Mouse (Mus musculus) limb, embryonic 15.5 days (tissue): ENCODE data around the gene Rex1bd. TPM values are rescaled to one million over a fixed set of nuclear protein-coding genes. Genes with fewer than 3 reads are reported as not detected.

Source experiments
- ATAC-seq: fragments of 200-750 bp; cut with Nextera tagmentation; 2 replicates; pipeline ENCODE4 v1.8.0; 2017; ENCODE audit warnings: low read depth, moderate TSS enrichment; ENCODE audit not compliant: insufficient number of reproducible peaks, low FRiP score, low TSS enrichment
- H3K27ac ChIP-seq: fragments of 300-500 bp; sonication (generic); 2 replicates; pipeline ENCODE4 v1.5.1; 2015; ENCODE audit warnings: moderate library complexity, mild to moderate bottlenecking, inconsistent platforms
- H3K27me3 ChIP-seq: fragments of 300-500 bp; sonication (generic); 2 replicates; pipeline ENCODE4 v1.6.1; 2015; ENCODE audit warnings: inconsistent platforms
- H3K36me3 ChIP-seq: fragments of 300-500 bp; sonication (generic); 2 replicates; pipeline ENCODE4 v1.6.1; 2015; ENCODE audit warnings: inconsistent platforms
- H3K4me1 ChIP-seq: fragments of 300-500 bp; sonication (generic); 2 replicates; pipeline ENCODE4 v1.6.1; 2015; ENCODE audit warnings: inconsistent platforms
- H3K4me2 ChIP-seq: fragments of 300-500 bp; sonication (generic); 2 replicates; pipeline ENCODE4 v1.6.1; 2015; ENCODE audit warnings: mild to moderate bottlenecking, inconsistent platforms
- H3K4me3 ChIP-seq: fragments of 300-500 bp; sonication (generic); 2 replicates; pipeline ENCODE4 v1.5.1; 2015; ENCODE audit warnings: mild to moderate bottlenecking, inconsistent platforms
- H3K9ac ChIP-seq: fragments of 300-500 bp; sonication (generic); 2 replicates; pipeline ENCODE4 v1.6.1; 2015; ENCODE audit warnings: inconsistent platforms
- H3K9me3 ChIP-seq: fragments of 300-500 bp; sonication (generic); 2 replicates; pipeline ENCODE4 v1.6.1; 2016; ENCODE audit warnings: inconsistent platforms
- WGBS: fragments of 180-500 bp; shearing (Covaris S2); methylation state at CpG from one replicate; pipeline ENCODE4 v1.1.7; 2015; 5-methylcytosine and 5-hydroxymethylcytosine counted together
- polyA plus RNA-seq: library from polyadenylated mRNA; unstranded; fragments of >200 nt; fragmentation: Nextera tagmentation; extraction: Ambion mirVana; gene quantifications from 2 replicates; pipeline ENCODE4 v1.2.1, GENCODE M21; 2015

Rex1bd gene
- polyA plus RNA-seq, 1 experiment from 2014 or later: 136 TPM

DNA sequence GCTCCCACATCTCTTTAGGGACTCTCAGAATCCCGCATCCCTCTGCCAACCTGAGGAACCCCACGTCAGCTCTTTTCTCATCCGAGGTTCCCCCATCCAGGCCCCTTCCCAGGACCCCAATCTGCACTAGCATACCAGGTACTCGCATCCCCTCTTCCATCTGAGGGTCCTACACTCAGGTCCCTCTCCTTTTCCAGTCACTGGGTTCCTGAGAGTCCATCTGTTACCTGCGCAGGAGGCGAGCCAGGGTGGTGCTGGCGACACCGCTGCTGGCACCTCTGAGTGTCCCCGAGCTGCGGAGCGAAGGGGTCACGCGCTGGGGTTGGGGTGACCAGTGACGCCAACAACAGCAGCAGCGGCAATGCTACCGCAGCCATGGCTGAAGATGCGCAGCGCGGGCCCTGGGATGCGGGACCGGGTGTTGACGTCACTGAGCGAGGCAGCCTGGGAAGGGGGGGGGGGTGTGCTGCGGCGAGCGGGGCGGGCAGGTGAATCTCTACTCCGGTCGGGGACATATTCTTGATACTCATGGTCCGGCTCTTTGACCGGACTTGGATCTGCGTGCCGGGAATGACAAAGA, 19.5 kb downstream of the Rex1bd start, which contains the start of gene Tmem59l:
Gene Tmem59l (minus strand): TSS at position 418 of the 580 bp plus-strand sequence.
- WGBS: 8% methylated on average over 33 of the region's 33 CpGs
- peaks cover 78% of the 10 kb centered on the region for H3K27me3 ChIP-seq
- no peak within 1 kb of the TSS for H3K27ac ChIP-seq
- 0 out of 2 replicates have a peak within 1 kb of the TSS, but pooled peaks have one; percentile 10 for H3K9ac ChIP-seq
- ATAC-seq: no peak
- no peaks in the 10 kb centered on the region for H3K36me3 ChIP-seq
- peak within 1 kb of the TSS; percentile 64 for H3K4me2 ChIP-seq
- peaks cover 48% of the 10 kb centered on the region for H3K4me1 ChIP-seq
- peak within 1 kb of the TSS; percentile 30 for H3K4me3 ChIP-seq
- no peaks in the 10 kb centered on the region for H3K9me3 ChIP-seq

DNA sequence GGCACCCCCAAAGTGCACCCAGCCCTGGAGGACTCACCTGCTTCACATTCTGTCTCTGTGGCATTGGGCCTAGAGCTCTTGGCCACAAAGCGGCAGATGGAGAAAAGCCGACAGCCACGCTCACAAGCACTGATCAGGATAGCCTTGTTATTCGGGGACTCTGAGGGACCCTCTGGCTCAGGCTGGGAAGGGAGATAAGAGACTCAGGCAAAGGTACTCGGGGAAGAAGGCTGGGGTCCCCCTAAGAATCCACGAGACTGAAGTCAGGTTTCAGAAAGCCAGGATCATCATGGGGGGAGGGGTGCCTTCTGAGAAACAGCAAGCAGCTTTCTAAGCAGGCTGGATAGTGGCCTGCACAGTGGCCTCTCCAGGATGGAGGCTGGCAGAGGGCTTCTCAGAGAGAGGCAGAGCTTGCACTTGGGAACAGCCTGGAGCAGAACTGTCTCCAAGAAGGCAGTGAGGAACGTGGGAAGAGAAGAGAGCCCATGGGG, 20.3 kb downstream of the Rex1bd start:
- no peak overlapping the region for H3K27ac ChIP-seq
- H3K9me3 ChIP-seq: no peaks in the 10 kb centered on the region
- H3K27me3 ChIP-seq: peaks cover 70% of the 10 kb centered on the region
- H3K36me3 ChIP-seq: no peaks in the 10 kb centered on the region
- 56% methylated on average over 7 of the region's 7 CpGs for WGBS
- H3K9ac ChIP-seq: no peak overlapping the region
- 0 out of 2 replicates have a peak, but pooled peaks have one; percentile 17 for ATAC-seq
- H3K4me3 ChIP-seq: no peak overlapping the region
- no peak overlapping the region for H3K4me2 ChIP-seq
- peaks cover 40% of the 10 kb centered on the region for H3K4me1 ChIP-seq

DNA sequence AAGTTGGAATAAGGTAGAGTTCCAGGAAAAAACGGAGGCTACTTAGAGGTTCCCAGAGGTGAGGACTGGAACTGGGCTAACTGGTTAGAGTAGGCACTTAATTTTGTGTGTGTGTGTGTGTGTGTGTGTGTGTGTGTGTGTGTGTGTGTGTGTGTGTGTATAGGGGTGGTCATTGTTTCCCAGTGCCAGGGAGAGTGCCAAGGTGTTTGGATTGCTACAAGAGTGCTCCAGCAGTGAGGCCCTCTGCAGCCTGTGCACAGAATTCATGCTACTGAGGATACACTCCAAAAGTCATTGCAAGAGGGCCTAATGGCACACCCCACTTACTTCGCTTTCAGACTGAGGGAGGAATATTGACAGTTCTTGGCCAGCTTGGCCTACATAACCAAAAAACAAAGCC, 23.6 kb downstream of the Rex1bd start:
- no peak overlapping the region for H3K27ac ChIP-seq
- no peaks in the 10 kb centered on the region for H3K9me3 ChIP-seq
- no peak overlapping the region for H3K4me3 ChIP-seq
- H3K4me1 ChIP-seq: peaks cover 8% of the 10 kb centered on the region
- no peak overlapping the region for H3K9ac ChIP-seq
- no peak overlapping the region for H3K4me2 ChIP-seq
- WGBS: 68% methylated on average over 2 of the region's 2 CpGs
- peaks cover 37% of the 10 kb centered on the region for H3K27me3 ChIP-seq
- no peak for ATAC-seq
- no peaks in the 10 kb centered on the region for H3K36me3 ChIP-seq

DNA sequence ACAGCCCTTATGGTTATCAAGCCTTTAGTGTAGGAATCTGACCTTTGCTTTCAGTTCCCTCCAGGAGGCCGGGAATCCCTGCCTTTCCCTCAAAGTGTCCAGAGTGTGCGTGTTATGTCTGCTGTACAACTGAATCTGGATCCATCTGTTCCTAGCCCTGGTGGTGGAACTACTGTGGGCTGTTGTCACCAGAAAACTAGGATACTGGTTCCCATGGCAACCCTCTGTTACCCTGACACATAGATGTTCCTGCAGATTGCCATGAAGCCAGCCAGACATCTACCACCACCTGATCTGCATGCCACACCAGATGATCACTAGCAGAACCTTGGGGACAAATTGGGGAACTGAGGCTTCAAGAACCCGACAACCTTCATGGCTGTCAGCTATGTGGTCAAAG, 24.6 kb downstream of the Rex1bd start:
- H3K36me3 ChIP-seq: no peaks in the 10 kb centered on the region
- H3K27me3 ChIP-seq: peaks cover 30% of the 10 kb centered on the region
- H3K9me3 ChIP-seq: no peaks in the 10 kb centered on the region
- H3K27ac ChIP-seq: no peak overlapping the region
- H3K9ac ChIP-seq: no peak overlapping the region
- H3K4me3 ChIP-seq: no peak overlapping the region
- WGBS: 84% methylated on average over 3 of the region's 3 CpGs
- ATAC-seq: no peak
- H3K4me2 ChIP-seq: no peak overlapping the region
- peaks cover 10% of the 10 kb centered on the region for H3K4me1 ChIP-seq

DNA sequence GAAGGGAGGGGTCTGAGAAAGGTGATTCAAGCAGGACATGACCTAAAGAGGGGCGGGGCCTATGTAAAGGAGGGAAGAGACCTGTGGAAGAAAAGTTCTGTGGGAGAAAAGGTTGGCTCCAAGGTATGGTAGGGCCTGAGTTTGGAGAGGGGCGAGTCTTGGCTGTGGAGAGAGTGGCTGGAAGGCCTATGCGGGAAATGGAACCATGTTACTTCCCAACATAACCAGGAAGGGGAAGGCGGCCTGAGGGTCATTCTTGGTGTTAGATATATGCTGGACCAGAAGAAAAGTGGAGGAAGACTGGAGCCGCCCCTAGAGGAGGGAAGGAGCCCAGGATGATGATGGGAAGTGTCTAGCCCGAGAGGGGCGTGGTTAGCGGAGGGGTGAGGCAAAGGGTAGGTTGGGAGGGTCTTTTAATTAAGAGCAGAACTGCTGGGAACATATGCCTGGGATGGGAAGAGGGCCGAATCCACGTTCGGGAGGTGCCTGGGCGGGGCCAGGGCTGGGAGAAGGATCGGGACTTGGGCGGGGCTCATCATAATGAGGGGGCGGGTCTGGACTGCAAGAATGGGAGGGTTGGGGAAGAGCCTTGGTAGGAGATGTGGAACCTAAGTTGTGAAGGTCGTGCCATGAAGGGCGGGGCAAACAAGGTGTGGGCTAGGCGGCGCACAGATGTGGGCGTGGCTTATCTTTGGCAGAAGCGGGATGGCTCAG, 29.1 kb downstream of the Rex1bd start:
- Histone ChIP-seq H3K36me3 (0 out of 2 replicates have a peak, but pooled peaks cover 3% of the 10 kb centered on the region), H3K4me3 (peak overlapping the region; percentile 89), H3K27me3 (no peaks in the 10 kb centered on the region), H3K9me3 (no peaks in the 10 kb centered on the region), H3K4me1 (peaks cover 24% of the 10 kb centered on the region), H3K4me2 (peak overlapping the region; percentile 85), H3K9ac (no peak overlapping the region), H3K27ac (peak overlapping the region; percentile 5; the same call in 1 of the 2 replicates)
- ATAC-seq: peak; percentile 46; the same call in 1 of the 2 replicates
- WGBS: 2% methylated on average over 21 of the region's 21 CpGs

DNA sequence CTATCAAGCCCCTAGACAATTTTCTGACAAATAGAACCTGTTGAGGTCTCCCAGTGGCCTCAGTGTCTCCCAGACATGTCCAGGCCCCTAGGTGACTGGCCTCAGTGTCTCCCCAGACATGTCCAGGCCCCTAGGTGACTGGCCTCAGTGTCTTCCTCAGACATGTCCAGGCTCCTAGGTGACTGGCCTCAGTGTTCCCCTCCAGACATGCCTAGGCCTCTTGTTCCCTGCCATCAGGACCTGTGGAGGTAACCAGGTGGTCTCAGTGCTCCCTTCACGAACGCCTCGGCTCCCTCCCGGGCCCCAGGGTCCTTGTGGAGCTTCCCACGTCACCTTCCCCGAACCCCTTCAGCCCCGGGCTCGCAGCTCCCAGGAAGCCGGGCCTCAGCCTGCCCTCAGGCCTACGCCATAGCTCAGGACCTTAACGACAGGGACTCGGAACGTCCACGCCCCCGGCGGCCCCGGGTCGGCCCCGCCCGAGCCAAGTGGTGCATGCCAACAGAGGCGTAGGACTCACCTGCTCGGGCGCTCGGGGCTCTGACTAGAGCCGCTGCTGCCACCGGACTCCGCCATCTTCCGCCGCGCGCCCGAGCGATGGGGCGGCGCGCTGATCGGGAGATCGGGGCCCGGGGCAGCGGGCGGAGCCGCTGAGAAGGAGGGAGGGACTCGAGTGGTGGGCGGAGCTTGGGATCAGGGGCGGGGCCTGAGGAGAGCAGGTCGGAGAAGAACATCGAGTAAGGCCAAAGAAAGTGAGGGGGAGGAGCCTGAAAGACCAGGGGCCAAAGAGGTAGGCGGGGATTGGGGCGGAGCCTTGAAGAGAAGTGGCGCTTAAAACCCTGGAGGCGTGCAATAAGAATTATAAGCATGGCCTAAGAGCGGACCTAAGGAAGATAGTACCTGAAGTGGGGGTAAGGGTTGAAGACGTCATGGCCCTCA, 30.0 kb downstream of the Rex1bd start, which contains the start of gene Klhl26:
Gene Klhl26 (minus strand): TSS at position 636 of the 936 bp plus-strand sequence.
- H3K9ac ChIP-seq: peak within 1 kb of the TSS; percentile 93
- under 1% methylated on average over 53 of the region's 53 CpGs for WGBS
- 0 out of 2 replicates have a peak, but pooled peaks cover 3% of the 10 kb centered on the region for H3K36me3 ChIP-seq
- ATAC-seq: peak; percentile 88
- H3K4me2 ChIP-seq: peak within 1 kb of the TSS; percentile 85
- H3K9me3 ChIP-seq: no peaks in the 10 kb centered on the region
- H3K4me1 ChIP-seq: peaks cover 24% of the 10 kb centered on the region
- H3K4me3 ChIP-seq: peak within 1 kb of the TSS; percentile 89
- H3K27ac ChIP-seq: peak within 1 kb of the TSS; percentile 77
- no peaks in the 10 kb centered on the region for H3K27me3 ChIP-seq

DNA sequence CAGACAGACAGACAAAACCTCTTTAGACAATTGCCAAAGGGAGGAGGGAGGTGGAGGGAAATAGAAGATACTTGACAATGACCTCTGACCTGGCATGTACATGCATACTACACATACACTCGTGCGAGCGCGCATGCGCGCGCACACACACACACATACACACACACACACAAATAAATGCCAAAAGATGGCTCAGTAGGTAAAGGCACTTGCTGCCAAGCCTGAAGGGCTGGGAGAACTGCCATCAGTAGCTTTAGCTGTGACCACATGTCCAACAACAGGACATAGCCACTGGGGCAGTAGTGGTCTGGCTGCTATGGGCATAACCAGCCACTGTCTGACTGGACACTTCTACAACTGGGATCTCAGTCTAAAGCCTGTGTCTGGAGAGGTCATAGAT, 34.7 kb downstream of the Rex1bd start:
- WGBS: 96% methylated on average over 7 of the region's 7 CpGs
- no peak overlapping the region for H3K4me2 ChIP-seq
- peaks cover 45% of the 10 kb centered on the region for H3K4me1 ChIP-seq
- H3K9me3 ChIP-seq: no peaks in the 10 kb centered on the region
- H3K9ac ChIP-seq: no peak overlapping the region
- no peaks in the 10 kb centered on the region for H3K27me3 ChIP-seq
- no peak overlapping the region for H3K27ac ChIP-seq
- 0 out of 2 replicates have a peak, but pooled peaks cover 3% of the 10 kb centered on the region for H3K36me3 ChIP-seq
- ATAC-seq: no peak
- no peak overlapping the region for H3K4me3 ChIP-seq

DNA sequence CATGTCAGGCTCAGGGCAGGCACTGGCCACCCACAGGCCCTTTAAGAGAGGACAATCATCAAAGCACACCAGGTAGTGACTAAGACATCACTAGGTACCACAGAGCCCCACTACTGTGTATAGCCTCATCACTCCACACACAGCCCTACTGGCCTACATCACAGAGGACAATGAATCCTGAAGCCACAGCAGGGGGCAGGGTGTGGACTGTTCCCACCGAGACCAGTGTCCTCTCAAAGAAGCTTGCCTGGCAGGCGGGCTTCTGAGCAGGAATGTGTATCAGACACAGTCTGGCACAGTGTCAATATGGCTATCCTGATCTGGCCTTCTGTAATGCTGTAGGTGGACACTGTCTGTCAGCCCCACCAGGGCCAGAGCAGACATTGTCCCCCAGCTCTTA, 36.6 kb downstream of the Rex1bd start:
- ATAC-seq: no peak

DNA sequence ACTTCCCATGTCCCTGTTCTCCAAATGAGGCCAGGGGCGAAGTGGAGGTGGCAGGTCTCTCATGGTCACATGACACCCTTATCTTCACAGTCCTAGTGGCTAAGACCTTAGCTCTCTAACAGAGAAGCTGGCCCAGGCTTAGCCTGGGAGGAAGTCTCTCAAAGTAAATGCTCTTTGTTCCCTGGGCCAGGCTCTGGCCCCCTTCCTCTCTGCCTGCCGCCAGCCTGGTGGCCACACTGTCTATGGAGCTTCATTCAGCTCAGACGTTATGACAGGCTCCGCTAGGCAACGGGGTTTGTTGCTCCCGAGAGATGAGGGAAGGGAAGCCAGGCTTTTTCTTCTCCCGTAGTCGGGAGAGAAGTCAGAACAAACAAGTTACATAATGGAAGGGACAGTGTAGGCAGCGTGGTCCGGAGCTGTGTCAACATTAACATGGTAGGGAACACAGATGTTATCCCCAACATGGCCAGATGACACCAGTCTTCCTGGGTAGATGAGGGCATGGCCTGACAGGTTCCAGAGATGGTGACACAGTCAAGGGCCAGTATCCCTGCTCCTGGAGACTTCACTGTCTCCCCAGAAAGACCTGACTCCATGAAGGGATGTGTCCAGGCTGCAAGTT, 37.1 kb downstream of the Rex1bd start:
- H3K4me1 ChIP-seq: peaks cover 40% of the 10 kb centered on the region
- no peaks in the 10 kb centered on the region for H3K27me3 ChIP-seq
- ATAC-seq: no peak; the same call in 1 of the 2 replicates
- no peak overlapping the region for H3K27ac ChIP-seq
- H3K9ac ChIP-seq: no peak overlapping the region
- H3K4me2 ChIP-seq: no peak overlapping the region
- WGBS: 54% methylated on average over 10 of the region's 10 CpGs
- peaks cover 11% of the 10 kb centered on the region for H3K36me3 ChIP-seq
- H3K4me3 ChIP-seq: no peak overlapping the region
- H3K9me3 ChIP-seq: no peaks in the 10 kb centered on the region

More for the DNA sequence above, 36.6 kb downstream of the Rex1bd start:
- no peak overlapping the region for H3K27ac ChIP-seq
- H3K9me3 ChIP-seq: no peaks in the 10 kb centered on the region
- peaks cover 41% of the 10 kb centered on the region for H3K4me1 ChIP-seq
- no peaks in the 10 kb centered on the region for H3K27me3 ChIP-seq
- H3K9ac ChIP-seq: no peak overlapping the region
- H3K4me3 ChIP-seq: no peak overlapping the region
- H3K4me2 ChIP-seq: no peak overlapping the region
- H3K36me3 ChIP-seq: peaks cover 12% of the 10 kb centered on the region; the same call in 1 of the 2 replicates
- 69% methylated on average over 2 of the region's 2 CpGs for WGBS

DNA sequence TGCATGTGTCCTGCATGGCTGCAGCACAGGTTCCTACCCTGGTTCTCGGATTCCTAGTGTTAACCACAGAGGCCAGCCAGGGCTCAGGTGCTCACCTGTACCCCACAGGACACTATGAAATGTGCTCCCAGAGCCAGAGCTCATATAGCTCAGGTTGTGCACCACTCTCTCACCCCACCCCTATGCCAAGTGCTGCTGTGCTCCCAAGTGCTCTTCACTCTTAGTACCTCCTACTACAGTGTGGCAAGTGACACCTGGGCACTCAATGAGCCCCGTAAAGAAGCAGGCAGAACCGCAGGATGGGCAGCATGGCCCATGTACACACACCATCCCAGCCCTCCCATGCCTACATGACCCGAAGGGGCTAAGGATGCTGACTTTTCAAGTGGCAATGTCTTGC, 37.8 kb downstream of the Rex1bd start:
- Histone ChIP-seq H3K9ac (no peak overlapping the region), H3K4me3 (no peak overlapping the region), H3K27ac (no peak overlapping the region), H3K27me3 (no peaks in the 10 kb centered on the region), H3K9me3 (no peaks in the 10 kb centered on the region), H3K4me1 (peaks cover 40% of the 10 kb centered on the region), H3K36me3 (peaks cover 11% of the 10 kb centered on the region), H3K4me2 (no peak overlapping the region)
- WGBS: 87% methylated on average over 4 of the region's 4 CpGs
- ATAC-seq: no peak

DNA sequence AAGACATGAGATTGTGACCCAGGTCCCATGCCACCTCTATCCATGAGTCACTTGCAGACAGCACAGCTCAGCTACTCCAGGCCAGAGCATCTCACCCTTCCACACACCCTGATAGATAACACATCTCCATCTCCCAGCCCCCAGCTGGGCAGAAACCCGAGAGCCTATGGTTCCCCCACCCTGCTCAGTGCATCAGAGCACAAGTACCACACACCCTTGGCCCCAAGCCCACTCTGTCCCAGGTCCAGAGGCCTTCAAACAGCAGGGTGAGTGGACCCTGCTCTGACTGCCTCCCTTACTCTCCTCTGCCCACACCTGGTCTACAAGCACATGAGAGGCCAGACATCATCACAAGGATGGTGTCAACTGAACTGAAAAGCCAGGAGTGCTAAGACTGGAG, 38.6 kb downstream of the Rex1bd start:
- WGBS: 52% methylated on average over 1 of the region's 1 CpGs
- peaks cover 47% of the 10 kb centered on the region for H3K4me1 ChIP-seq
- no peaks in the 10 kb centered on the region for H3K27me3 ChIP-seq
- no peaks in the 10 kb centered on the region for H3K9me3 ChIP-seq
- H3K4me3 ChIP-seq: no peak overlapping the region
- H3K27ac ChIP-seq: 0 out of 2 replicates have a peak overlapping the region, but pooled peaks have one; percentile 1
- H3K4me2 ChIP-seq: no peak overlapping the region
- H3K36me3 ChIP-seq: peaks cover 11% of the 10 kb centered on the region
- H3K9ac ChIP-seq: no peak overlapping the region
- no peak for ATAC-seq
